Mouse (Mus musculus) ES-Bruce4 (cell line): ENCODE measurements around the gene Ppp1r9b.

ENCODE experiments used
- CTCF ChIP-seq: IDR thresholded peaks from one replicate; pipeline ENCODE4 v1.8.1; 2011; ENCODE audit warnings: low read depth, low read length
- EP300 ChIP-seq: IDR thresholded peaks from 2 replicates; pipeline ENCODE4 v1.6.1; 2011; ENCODE audit warnings: low read depth, low read length; ENCODE audit not compliant: insufficient read depth
- POLR2A ChIP-seq: IDR thresholded peaks from one replicate; pipeline ENCODE4 v1.8.1; 2011; ENCODE audit warnings: low read length; ENCODE audit not compliant: insufficient read depth

- no peak for TF ChIP-seq POLR2A
- TF ChIP-seq EP300, result no peak
- no peak for TF ChIP-seq CTCF
Observed at GRCm38 (mm10) chr11:94994947-94995772, 4.3 kb downstream of the Ppp1r9b start.
